In the genomic region with DNA sequence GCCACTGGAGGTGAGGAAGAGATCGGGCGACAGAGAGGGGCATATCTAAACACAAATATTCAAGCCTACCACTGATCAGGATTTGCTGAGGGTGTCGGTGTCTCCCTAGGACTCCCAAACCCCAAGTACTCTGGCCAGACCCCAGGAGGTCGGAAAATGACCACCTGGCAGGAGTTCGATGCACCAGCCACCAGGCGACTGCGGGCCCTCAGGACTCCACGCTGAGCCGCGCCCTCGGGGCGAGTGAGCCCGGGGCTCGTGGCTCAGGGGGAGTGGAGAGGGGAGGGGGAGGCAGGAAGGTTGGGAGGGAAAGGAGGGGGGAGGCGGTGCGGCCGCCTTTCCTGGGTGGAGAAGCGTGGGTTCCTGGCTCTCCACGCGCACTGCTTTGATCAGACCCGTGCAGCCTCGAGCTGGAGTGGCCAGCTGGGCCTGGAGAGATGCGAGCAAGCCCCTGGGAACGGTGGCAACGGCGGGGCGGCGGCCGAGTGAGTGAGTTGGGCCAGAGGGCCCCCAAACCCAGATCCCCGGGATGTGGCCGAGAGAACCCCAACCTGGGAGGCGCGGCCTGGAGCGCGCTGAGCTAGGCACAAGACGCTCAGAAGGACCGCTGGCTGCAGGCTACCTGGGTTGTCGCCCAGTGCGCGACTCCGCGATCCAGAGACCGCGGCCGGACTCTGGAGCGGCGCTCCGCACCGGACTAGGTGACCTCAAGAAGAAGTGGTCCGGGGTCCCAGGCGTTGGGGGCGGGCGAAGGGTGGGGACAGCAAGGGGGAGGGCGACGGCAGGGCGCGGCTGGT, we compare ENCODE assay signal across 8 mouse cellular contexts. TPM values are rescaled to one million over a fixed set of nuclear protein-coding genes. Genes with fewer than 3 reads are reported as not detected.
DNase-seq lines count a peak whose midpoint lies in the region; ATAC-seq lines count a peak whose summit lies in the region.

No protein-coding gene starts in this region.

- under 1% methylated on average over 53 of the region's 57 CpGs for WGBS in lung, embryonic 15.5 days
- WGBS in embryonic facial prominence, embryonic 12.5 days: 1% methylated on average over 56 of the region's 57 CpGs
- WGBS in intestine, embryonic 15.5 days: under 1% methylated on average over 57 of the region's 57 CpGs
- under 1% methylated on average over 55 of the region's 57 CpGs for WGBS in neural tube, embryonic 13.5 days

- ATAC-seq in lung, embryonic 15.5 days (ENCODE audit: borderline replicate concordance, extremely low read depth, low FRiP score, low TSS enrichment): peak; percentile 44; the same call in 1 of the 2 replicates
- peak; percentile 36; the same call in 1 of the 2 replicates for ATAC-seq in embryonic facial prominence, embryonic 12.5 days (ENCODE audit: insufficient number of reproducible peaks, insufficient read depth, low FRiP score, low TSS enrichment)
- ATAC-seq in intestine, embryonic 15.5 days: peak; percentile 66
- ATAC-seq in neural tube, embryonic 13.5 days (ENCODE audit: low read depth): peak; percentile 57

- no peak overlapping the region for H3K27ac ChIP-seq in lung, embryonic 15.5 days
- peak overlapping the region; percentile 88 for H3K27ac ChIP-seq in embryonic facial prominence, embryonic 12.5 days
- peak overlapping the region; percentile 14; the same call in 1 of the 2 replicates for H3K27ac ChIP-seq in intestine, embryonic 15.5 days
- H3K27ac ChIP-seq in neural tube, embryonic 13.5 days (replicated peaks): no peak overlapping the region

- peaks cover 99% of the 10 kb centered on the region for H3K27me3 ChIP-seq in lung, embryonic 15.5 days
- H3K27me3 ChIP-seq in embryonic facial prominence, embryonic 12.5 days: peaks cover 77% of the 10 kb centered on the region
- H3K27me3 ChIP-seq in intestine, embryonic 15.5 days (replicated peaks): peaks cover 91% of the 10 kb centered on the region
- H3K27me3 ChIP-seq in neural tube, embryonic 13.5 days: peaks cover 99% of the 10 kb centered on the region

- no peak for DNase-seq in lung, postnatal 14 days
- no peak for DNase-seq in right cerebral cortex, adult 18-20 months
- no peak for DNase-seq in urinary bladder, postnatal 36 days (ENCODE audit: low spot score in 2 of 2)
- no peak for DNase-seq in layer of hippocampus, adult 8-10 months (ENCODE audit: low spot score in 2 of 2)

- peak overlapping the region; percentile 47 for H3K4me3 ChIP-seq in lung, embryonic 15.5 days
- peak overlapping the region; percentile 43 for H3K4me3 ChIP-seq in embryonic facial prominence, embryonic 12.5 days
- H3K4me3 ChIP-seq in intestine, embryonic 15.5 days (replicated peaks): peak overlapping the region; percentile 50
- H3K4me3 ChIP-seq in neural tube, embryonic 13.5 days: peak overlapping the region; percentile 39

- H3K4me2 ChIP-seq in lung, embryonic 15.5 days: peak overlapping the region; percentile 91
- peak overlapping the region; percentile 82 for H3K4me2 ChIP-seq in embryonic facial prominence, embryonic 12.5 days (replicated peaks)
- peak overlapping the region; percentile 91 for H3K4me2 ChIP-seq in intestine, embryonic 15.5 days (replicated peaks)
- H3K4me2 ChIP-seq in neural tube, embryonic 13.5 days: peak overlapping the region; percentile 64

- no peak overlapping the region for H3K9ac ChIP-seq in lung, embryonic 15.5 days
- H3K9ac ChIP-seq in embryonic facial prominence, embryonic 12.5 days: peak overlapping the region; percentile 79
- 0 out of 2 replicates have a peak overlapping the region, but pooled peaks have one; percentile 26 for H3K9ac ChIP-seq in intestine, embryonic 15.5 days
- no peak overlapping the region for H3K9ac ChIP-seq in neural tube, embryonic 13.5 days

- peaks cover 24% of the 10 kb centered on the region for H3K4me1 ChIP-seq in lung, embryonic 15.5 days
- 0 out of 2 replicates have a peak, but pooled peaks cover 7% of the 10 kb centered on the region for H3K4me1 ChIP-seq in embryonic facial prominence, embryonic 12.5 days
- H3K4me1 ChIP-seq in intestine, embryonic 15.5 days (replicated peaks): peaks cover 17% of the 10 kb centered on the region
- peaks cover 23% of the 10 kb centered on the region for H3K4me1 ChIP-seq in neural tube, embryonic 13.5 days (replicated peaks)

- no peaks in the 10 kb centered on the region for H3K36me3 ChIP-seq in lung, embryonic 15.5 days
- no peaks in the 10 kb centered on the region for H3K36me3 ChIP-seq in embryonic facial prominence, embryonic 12.5 days
- no peaks in the 10 kb centered on the region for H3K36me3 ChIP-seq in intestine, embryonic 15.5 days
- H3K36me3 ChIP-seq in neural tube, embryonic 13.5 days: no peaks in the 10 kb centered on the region

- H3K9me3 ChIP-seq in lung, embryonic 15.5 days: no peaks in the 10 kb centered on the region
- H3K9me3 ChIP-seq in embryonic facial prominence, embryonic 12.5 days: no peaks in the 10 kb centered on the region
- no peaks in the 10 kb centered on the region for H3K9me3 ChIP-seq in intestine, embryonic 15.5 days
- no peaks in the 10 kb centered on the region for H3K9me3 ChIP-seq in neural tube, embryonic 13.5 days

RNA-seq across cellular contexts. Expression of a gene that starts 1.0 kb away (rescaled TPM):
- polyA plus RNA-seq in lung, embryonic 15.5 days (2015; fragmentation: Nextera tagmentation; extraction: Ambion mirVana): 0.30 and 0.46 TPM in 2 replicates
- polyA plus RNA-seq in embryonic facial prominence, embryonic 12.5 days (2016; fragmentation: Nextera tagmentation; extraction: Ambion mirVana): 65.4 and 87.0 TPM in 2 replicates
- 7.1 and 7.8 TPM in 2 replicates for polyA plus RNA-seq in intestine, embryonic 15.5 days (2015; fragmentation: Nextera tagmentation; extraction: Ambion mirVana)
- polyA plus RNA-seq in neural tube, embryonic 13.5 days (2015; fragmentation: Nextera tagmentation; extraction: Ambion mirVana): 0.77 and 1.3 TPM in 2 replicates
- 10 to 100 TPM; 14.0 to 16.3 (median 15.2) TPM for total RNA-seq in layer of hippocampus, adult 8-10 months (2022)

RNA-seq across cellular contexts. Expression of a gene that starts 17.6 kb away (rescaled TPM):
- polyA plus RNA-seq in lung, embryonic 15.5 days (2015; fragmentation: Nextera tagmentation; extraction: Ambion mirVana): 0.15 and 0.16 TPM in 2 replicates
- polyA plus RNA-seq in embryonic facial prominence, embryonic 12.5 days (2016; fragmentation: Nextera tagmentation; extraction: Ambion mirVana): 21.9 and 29.7 TPM in 2 replicates
- polyA plus RNA-seq in intestine, embryonic 15.5 days (2015; fragmentation: Nextera tagmentation; extraction: Ambion mirVana): 3.2 and 4.7 TPM in 2 replicates
- 0.22 and 0.73 TPM in 2 replicates for polyA plus RNA-seq in neural tube, embryonic 13.5 days (2015; fragmentation: Nextera tagmentation; extraction: Ambion mirVana)
- total RNA-seq in layer of hippocampus, adult 8-10 months (2022): 1 to 10 TPM; 3.6 to 4.9 (median 4.7) TPM

Comparison
In these comparisons a context has a peak if more than half of its experiments do, and no peak if none do; other contexts are left out.
1. H3K27ac ChIP-seq: peak in embryonic facial prominence, embryonic 12.5 days (single experiment) and intestine, embryonic 15.5 days (single experiment); none in lung, embryonic 15.5 days (single experiment) and neural tube, embryonic 13.5 days (single experiment).
2. H3K9ac ChIP-seq: peak in embryonic facial prominence, embryonic 12.5 days (single experiment) and intestine, embryonic 15.5 days (single experiment); none in lung, embryonic 15.5 days (single experiment) and neural tube, embryonic 13.5 days (single experiment).
3. Peak in every context shown above with its lines, with median percentiles within 50 percentile points of each other: ATAC-seq, H3K4me2 ChIP-seq and H3K4me3 ChIP-seq.